Mouse (Mus musculus) kidney, postnatal 14 days (tissue): ENCODE results near the gene Atp1b3.
"Not testable (repeated sequence)": the region's sequence is repeated elsewhere in the genome, so short reads cannot be mapped to it uniquely, and the experiment has no call there.

Experiments used
- DNase-seq: peaks from one replicate; pipeline ENCODE4 v3.0.0; 2022; ENCODE audit warnings: mixed read lengths

The Atp1b3 gene

DNA sequence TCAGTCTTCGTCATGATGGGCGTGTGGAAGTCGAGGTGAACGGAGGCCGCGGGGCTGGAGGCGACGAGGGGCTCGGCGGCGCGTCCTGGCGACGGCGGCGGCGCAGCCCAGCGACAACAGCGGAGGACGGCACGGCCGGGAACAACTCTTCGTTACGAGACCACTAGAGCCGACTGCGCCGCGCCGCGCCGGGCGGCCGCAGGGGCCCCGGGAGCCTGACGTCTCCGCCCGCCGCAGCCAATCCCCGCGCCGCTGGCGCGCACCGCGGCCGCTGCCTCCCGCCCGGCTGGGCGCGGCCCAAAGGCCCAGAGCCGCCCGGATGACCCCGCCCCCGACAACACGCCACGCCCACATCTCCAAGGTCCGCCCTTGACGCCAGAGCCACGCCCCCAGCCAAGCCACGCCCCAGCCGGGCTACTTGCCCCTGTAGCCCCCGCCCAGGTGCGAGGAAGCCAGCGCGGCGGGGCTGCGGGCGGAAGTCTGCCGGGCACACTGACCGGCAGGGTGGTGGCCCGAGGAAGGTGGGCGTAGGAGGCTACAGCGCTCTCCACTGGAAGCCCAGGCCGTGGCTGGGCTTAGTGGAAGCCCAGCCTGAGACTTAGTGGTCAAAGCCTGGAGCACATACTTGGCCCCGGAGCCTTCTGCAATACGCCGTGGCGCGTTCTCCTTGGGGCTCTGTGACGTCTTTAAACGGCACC, at the start of gene Atp1b3:
TSS of gene Atp1b3 (minus strand) at position 302 of the 698 bp plus-strand sequence.
- DNase-seq, result peak; percentile 99

- DNase-seq, result peak; percentile 66
These were observed 48.7 kb upstream of the Atp1b3 start for GRCm38 (mm10) chr9:96412821-96413405.

DNA sequence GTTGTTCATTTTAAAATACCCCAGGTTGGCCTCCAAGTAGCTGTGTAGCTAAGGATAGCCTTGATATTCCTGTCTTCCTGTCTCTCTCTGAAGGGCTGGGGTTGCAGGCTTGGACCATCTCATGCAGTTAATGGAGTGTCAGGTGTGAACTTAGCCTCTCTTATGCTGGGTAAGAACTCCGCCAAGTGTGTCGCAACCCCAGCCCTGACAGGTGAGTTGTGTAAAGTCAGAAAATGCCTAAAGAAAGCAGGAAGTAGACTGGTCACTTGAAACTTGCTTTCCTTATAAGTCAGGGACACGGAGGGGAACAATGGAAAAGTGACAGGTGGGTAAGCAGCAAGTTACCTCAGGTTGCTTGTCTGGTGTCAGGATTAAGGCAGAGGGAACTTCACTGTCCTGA, 40.1 kb upstream of the Atp1b3 start:
- no peak for DNase-seq

- not testable (repeated sequence) for DNase-seq
These were observed 35.7 kb upstream of the Atp1b3 start for GRCm38 (mm10) chr9:96399916-96400315.

DNA sequence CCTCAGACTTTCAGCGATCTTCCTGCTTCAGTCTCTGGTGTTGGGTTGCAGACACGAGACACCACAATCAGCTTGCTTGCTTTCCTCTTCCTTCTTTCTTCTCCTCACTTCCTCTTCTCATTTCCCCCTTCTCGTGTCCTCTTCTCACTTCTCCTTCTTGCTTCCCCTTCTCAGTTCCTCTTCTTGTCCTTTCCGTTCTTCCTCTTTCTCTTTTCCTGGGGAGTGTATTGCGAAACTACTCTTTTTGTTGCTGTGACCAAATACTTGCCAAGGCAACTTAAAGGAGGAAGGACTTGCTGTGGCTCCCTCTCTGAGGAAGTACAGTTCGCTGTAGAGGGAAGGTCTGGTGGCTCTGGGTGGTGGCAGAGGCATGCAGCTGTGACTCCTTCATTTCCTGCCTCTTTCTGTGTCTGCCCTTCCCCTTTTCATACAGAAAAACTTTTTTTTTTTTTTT, 35.2 kb upstream of the Atp1b3 start:
- DNase-seq, result no peak

GRCm38 (mm10) chr9:96398614-96399013, 34.4 kb upstream of the Atp1b3 start:
- no peak for DNase-seq

DNA sequence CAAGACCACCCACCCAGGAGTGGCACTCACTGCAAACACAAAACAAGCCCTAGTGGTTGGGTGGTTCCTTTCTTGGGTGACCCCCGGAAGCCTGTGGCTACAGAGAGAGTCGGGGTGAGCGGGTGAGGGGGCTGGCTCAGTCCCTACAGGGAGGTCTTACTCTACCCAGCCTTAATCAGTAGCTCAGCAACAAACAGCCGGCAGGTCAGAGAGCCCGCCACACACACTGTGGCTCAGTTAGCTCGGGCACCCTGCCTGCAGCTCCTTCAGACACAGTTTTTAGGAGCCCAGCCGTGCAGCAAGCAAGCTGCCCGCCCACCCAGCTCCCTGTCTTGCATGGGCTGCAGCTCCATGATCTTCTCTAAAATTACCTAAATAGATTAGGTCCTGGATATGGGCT, 33.9 kb upstream of the Atp1b3 start:
- no peak for DNase-seq

- DNase-seq, result no peak
These were observed 30.9 kb upstream of the Atp1b3 start for GRCm38 (mm10) chr9:96394910-96395690.

GRCm38 (mm10) chr9:96393731-96394235, 29.5 kb upstream of the Atp1b3 start:
- DNase-seq, result no peak

GRCm38 (mm10) chr9:96393112-96393511, 28.9 kb upstream of the Atp1b3 start:
- no peak for DNase-seq

DNA sequence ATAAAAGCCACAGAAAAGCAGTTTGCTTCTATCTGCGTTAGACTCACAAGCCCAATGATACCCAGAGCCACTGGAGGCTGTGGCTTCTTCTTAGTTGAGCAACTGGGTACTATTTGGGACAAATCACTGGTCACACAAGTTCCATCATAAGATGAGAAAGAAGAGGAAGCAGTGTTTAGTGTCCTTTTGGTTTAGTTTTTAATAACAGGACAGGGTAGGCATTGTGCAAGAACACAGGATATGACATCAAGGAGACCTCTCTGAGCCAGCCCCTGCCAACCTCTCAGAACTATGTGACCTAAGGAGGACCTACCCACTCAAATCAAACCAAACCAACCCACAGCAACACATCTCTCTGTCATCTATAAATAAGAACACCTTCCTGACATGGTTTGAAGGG, 27.7 kb upstream of the Atp1b3 start:
- no peak for DNase-seq

GRCm38 (mm10) chr9:96383714-96384487, 19.7 kb upstream of the Atp1b3 start:
- DNase-seq, result no peak

DNA sequence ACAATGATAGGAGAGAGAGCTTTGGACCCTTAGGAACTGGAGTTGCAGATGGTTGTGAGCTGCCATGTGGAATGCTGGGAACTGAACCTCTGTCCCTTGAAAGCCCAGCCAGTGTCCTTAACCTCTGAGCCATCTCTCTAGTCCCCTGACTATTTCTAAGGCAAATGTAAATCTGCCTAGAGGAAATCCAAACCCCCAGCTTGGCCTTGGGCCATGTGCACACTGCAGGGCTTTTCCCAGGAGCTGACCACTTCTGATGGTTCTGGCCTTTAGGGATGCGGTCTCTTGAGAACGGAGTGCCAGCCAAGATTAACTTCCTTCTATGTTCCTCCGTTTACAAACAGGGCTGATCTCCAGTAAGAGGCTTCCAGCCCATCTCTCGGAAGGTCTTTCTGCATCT, 18.5 kb upstream of the Atp1b3 start:
- no peak for DNase-seq

- peak; percentile 19 for DNase-seq
These were observed 17.2 kb upstream of the Atp1b3 start for GRCm38 (mm10) chr9:96381393-96381792.

- DNase-seq, result no peak
These were observed 15.3 kb upstream of the Atp1b3 start for GRCm38 (mm10) chr9:96379551-96379950.

- no peak for DNase-seq
These were observed 14.5 kb upstream of the Atp1b3 start for GRCm38 (mm10) chr9:96378747-96379146.

DNA sequence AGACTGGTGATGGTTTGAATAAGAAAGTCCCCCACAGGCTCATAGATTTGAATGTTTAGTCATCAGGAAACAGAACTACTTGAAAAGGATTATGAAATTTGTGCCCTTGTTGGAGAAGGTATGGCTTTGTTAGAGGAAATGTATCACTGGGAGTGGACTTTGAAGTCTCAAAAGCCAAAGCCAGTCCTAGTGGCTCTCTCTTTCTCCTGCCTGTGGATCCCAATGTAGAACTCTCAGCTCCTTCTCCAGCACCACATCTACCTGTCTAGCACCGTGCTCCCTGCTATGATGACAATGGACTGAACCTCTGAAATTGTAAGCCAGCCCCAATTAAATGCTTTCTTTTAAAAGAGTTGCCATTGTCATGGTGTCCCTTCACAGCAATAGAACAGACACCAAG, 12.9 kb upstream of the Atp1b3 start:
- no peak for DNase-seq

GRCm38 (mm10) chr9:96375819-96376218, 11.6 kb upstream of the Atp1b3 start:
- DNase-seq, result no peak

DNA sequence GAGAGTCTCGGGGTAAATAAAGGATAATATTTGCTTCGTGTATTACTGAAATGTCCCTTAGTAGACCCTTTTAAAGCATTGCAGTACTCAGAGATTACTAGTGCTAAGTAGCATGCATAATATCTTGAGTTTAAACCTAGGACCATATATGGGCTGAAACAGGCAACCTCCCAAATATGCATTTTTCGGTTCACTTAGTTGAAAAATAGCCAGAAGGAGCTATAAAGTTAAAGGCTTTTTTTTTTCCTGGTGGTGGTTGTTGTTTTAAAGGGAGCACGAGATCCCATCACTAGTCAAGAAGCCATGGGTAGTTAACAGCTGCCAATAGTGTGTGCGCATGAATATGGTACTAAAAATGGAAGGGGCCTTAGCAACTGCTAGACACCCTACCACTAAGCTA, 6.8 kb upstream of the Atp1b3 start:
- DNase-seq, result no peak

- no peak for DNase-seq
These were observed 5.6 kb upstream of the Atp1b3 start for GRCm38 (mm10) chr9:96369654-96370384.

GRCm38 (mm10) chr9:96365271-96365872, 1.1 kb upstream of the Atp1b3 start:
- no peak for DNase-seq
